Mouse (Mus musculus): Measurements from ENCODE around the gene Tnfrsf21.

The Tnfrsf21 gene

DNA sequence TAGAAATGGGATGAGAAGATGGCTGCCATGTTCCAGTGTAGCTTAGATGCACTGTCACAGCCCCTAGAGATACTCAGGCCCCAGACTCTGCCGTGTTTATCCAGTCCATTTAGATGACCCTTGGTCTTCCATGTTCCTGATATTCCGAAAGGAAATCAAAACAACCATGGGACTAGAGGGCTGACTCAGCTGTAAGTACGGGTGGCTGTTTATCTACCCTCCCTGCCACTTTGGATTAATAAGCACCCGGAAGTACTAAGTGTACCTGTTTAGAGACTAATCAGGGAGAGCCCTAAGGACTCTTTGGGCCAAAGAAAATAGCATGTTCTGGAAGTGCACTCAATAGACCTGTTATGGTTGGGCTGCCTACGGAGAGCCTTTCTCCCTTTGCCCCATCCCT, 64.9 kb downstream of the Tnfrsf21 start:
- DNase-seq, result no peak

DNA sequence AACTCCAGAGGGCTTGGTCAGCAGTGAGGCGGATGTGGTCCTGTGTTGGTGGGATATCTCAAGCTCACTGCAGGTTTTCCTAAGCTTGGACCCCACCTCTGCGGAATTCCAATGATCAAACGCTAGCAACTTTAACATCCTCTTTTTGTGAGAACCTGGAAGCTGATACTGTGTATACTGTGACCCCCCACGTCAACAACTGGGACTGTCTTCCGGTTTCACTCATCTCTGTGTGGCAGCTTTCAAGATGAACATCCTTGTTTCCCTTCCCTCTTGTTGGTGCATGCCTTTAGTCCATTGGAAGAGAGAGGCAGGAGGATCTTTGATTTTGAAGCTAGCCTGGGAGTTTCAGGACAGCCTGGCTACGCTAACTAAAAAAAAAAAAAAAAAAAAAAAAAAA, 73.1 kb downstream of the Tnfrsf21 start:
- no peak for DNase-seq

DNA sequence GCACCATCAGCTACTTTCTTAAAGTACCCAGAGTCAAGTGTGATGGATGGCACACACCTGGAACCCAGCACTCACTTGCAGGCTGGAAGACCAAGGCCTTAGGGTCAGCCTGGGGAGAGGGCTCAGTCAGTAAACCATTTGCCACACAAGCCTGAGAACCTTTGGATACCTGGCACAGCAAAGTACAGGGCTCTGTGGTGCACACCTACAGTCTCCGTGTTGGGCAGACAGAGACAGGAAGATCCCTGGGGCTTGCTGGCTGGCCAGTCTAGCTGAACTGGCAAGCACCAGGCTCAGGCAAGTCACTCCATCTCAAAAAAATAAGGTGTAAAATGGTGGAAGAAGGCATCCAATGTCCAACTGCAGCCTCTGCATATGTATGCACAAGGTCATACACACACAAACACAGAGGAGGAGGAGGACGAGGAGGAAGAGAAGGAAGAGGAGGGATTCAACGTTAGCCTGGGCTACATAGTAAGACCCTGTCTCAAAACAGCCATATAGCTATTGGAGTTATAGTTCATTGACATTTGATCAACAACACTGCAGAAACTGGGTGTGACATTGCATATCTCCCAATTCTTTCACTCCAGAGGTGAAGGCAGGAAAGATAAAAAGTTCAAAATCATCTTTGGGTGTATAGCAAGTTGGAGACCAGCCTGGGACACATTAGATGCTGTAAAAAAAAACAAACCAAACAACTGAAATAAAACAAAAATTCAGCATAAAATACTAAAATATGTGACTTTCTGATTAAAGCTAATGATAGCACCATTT, 74.8 kb downstream of the Tnfrsf21 start:
- no peak for DNase-seq

DNA sequence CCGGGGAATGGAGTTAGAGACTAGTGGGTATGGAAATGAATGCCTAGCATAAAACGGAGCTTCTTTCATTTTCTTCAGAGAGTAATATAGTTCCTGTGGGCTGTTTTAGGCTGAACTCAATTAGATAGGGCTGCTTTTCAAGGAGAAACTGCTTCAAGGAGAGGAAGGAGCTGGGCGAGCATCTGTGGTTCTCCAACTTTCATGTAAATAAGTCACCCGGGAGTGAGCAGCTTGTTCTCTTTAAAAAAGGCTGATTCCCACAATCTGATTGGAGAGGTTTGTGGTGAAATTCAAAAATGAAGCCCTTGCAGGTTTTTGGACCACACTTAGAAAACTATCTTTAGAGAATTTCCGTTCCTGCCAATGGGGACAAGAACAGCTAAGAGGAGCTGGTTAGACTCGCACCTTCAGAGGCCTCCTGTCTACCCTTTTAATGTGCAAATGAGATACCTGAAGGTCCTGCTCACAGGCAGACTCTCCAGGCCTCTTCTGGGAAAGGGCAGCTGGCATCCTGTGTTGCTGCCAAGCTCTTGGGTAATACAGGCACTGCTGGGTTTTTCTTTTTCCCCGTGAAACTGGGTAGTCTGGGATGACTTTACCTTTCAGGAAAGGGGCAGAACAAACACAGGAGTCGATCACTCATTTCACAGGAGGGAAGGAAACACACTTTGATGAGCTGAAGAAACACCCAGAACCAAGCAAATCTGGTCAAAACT, 76.1 kb downstream of the Tnfrsf21 start:
- DNase-seq, result no peak

DNA sequence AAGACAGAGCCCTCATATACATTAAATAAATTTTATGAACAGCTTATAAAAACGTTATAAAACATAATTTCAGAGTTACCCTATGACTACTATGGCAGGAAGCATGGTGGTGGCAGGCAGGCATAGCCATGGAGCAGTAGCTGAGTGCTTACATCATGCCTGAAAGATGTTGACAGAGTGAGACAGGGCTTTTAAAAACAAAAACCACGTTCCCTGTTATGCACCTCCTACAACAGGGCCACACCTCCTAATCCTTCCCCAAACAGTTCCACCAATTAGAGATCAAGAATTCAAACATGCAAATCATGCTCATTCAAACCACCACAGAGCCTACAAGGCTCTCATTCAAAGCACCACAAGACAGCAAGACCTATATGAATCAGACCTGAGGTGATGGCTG, 77.9 kb downstream of the Tnfrsf21 start:
- no peak for DNase-seq

DNA sequence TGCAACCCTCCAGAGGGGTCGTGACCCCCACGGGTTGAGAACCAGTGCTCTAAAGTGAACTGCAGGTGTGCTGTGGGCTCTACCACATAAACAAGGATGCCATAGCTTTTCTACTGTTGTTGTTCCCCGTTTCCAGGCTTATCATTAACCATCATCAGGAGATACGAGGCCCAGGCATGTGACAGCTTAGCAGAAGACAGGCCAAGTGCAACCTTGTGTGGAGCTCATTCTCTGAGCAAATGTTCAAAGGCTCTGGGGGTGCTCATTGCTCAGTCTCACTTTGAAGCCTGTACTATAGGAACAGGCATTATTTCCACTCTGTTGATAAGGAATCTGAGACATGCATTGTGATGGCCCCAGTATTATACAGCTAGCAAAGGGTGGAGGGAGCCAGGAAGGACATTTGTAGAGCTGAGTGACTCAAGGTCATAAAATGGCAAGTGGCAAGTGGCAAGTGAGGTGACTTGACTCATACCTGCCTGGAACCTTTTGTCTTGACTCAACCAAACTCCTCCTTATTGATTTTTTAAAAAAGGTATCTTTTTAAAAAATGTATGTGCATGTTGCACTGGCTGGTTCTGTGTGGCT, 80.8 kb downstream of the Tnfrsf21 start:
- no peak for DNase-seq

DNA sequence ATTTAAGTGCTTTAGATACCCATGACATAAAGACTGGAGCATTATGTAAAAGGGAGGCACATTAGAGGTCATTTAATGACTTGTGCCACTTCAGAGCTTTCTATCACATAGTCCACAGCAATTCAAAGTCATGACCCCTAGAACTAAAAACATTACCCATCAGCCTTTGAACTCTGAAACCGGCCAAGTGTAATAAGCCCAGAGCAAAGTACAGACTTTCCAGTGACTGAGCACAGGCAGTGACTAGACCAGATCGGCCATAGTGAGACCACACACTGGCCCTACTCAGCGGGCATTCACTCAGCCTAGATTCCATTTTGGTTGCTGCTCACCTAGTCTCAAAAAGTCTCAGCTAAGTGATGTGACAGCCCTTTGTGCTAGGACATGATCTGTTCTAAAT, 89.8 kb downstream of the Tnfrsf21 start:
- no peak for DNase-seq

DNA sequence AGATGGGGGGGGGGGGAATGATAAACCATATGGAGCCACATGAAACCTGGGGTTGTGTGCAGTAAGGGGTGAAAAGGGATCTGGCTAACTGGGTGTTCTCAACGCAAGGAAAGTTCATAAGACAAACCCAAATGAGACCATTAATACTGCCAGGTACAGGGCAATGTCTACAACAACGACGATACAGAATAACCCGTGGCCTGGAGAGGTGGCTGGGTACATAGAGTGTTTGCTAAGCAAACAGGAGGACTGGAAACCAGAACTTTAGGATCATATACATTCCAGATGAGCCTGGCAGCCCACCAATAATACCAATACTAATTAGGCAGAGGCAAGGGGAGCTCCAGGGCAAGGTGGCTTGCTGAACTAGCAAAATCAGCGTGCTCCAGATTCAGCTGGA, 91.0 kb downstream of the Tnfrsf21 start:
- DNase-seq, result no peak

DNA sequence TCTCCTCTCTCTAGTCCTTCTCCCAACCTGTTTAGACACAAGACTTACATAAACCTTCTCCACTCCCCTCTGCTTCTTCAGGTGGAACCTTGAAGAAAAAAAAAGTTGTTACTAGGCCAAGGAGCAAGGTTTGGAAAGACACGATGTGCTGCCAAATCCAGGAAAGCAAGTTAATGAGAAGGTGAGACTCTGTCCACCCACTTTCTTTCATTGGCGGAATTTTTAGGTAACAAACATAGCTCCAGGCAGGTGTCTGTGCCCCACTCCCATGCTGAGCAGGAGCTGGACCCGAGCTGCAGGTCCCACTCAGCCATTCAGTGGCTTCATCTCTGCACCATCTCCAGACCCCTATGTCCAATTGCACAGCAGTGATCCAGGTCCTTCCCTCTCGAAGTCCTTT, 93.1 kb downstream of the Tnfrsf21 start:
- DNase-seq, result no peak

DNA sequence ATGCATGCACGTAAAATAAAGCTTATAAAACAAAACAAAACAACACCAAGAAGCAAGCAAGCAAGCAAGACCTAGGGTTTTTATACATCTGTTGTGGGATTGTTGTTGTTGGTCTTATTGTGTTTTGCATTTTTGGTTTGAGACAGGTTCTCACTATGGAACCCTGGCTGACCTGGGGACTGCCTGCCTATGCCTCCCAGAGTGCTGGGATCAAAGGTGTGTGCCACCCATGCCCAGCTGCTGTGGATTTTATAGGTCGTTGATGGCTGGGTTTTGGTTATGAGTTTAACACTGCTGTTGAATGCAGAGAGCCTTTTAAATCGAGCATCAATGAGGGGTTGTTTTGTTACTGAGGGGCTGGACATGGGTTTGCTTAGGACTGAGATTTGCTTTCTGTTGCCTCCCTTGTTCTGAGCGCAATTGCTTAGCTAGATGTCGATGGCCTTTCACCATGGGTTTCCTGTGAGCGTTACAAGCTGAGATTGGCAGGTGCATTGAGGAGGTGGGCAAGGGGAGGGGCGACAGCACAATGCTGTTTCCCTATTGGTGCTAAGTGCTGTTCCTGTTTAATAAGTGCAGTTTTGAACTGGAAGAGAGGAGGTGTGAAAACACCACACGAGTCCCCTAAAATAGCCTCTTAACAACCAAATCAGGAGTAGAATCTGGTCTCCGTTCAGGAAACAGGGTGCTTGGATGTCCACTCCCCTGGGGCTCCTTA, 94.0 kb downstream of the Tnfrsf21 start:
- DNase-seq, result no peak

DNA sequence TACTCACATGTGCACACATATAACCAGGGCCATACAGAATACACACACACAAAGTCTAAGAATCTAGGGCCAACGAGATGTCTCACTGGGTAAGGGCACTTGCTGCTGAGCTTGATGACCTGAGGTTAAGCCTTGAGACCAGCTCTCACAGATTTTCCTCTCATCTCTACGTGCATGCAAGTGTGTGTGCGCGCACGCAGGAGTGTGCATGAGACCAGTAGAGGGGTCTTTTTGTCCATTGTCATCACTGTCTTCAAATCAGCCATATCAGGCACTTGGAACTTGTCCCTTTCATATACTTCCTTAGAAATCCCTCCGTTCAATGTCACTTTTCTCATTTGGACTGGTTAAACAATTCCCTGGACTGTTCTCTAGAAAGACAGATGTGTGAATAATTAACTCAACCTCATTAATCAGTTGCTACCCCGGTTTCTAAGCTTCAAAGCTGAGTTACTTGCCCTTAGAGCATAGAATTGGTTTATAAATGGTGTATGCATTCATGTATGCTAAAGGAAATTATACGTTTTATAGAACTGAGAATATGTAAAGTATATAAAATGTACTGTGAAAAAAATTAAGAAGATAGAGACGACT, 97.1 kb downstream of the Tnfrsf21 start:
- DNase-seq, result no peak

DNA sequence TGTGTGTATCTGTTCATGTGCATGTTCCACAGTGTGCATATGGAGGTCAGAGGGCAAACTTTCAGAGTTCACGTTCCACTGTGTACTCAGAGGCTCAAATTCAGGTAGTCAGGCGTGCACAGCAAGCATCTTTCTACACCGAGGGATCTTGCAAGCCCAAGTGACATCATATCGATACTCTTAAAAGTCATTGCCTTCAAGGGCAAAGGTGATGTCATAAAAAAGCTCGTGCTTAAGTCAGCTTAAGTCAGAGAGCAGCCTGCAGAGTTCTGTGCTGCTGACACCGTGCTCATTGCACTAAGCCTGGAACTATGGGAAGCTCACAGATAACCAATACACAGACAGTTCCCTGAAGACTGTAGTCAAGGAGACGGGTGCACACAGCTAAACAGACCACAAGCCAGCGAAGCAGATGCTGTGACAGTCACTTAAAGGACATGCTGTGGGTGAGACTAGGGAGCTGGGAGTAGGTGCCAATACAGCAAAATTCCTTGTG, 97.8 kb downstream of the Tnfrsf21 start:
- DNase-seq, result no peak

DNA sequence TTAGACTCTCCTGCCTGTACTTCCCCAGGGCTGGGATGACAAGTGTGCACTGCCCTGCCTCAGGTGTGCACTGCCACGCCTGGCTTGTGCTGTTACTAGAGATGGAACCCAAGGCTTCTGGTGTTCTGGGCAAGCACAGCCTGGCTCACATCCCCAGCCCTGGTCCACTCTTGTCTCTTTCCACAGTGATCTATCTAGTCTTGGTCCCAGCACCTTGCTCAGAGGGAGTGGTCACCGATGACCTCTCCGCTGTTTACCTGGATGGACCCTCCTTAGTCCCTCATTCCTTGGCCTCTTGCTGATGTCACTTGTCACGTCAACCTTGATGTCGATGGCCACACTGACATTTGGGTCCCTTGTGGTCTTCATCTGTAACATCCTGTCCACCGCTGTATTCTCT, 98.6 kb downstream of the Tnfrsf21 start:
- DNase-seq, result no peak

DNA sequence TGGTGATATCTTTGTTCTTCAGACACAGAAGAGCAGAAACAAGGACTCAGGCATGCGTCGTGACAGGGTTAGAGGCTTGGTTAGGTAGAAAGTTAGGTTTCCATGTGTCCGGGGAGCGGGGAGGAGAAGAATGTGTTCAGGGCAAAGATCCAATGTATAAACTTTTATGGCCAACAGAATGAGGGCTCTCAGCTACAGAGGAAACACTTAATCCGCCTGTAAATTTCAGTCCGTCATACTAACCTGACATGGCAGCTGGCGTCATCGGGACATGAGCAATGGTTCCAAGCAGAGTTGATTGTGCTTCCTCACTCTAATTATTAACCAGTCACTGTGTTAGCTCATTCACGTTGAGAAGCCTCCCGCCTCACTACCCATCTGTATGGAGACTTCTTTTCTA, 100.4 kb downstream of the Tnfrsf21 start:
- no peak for DNase-seq

DNA sequence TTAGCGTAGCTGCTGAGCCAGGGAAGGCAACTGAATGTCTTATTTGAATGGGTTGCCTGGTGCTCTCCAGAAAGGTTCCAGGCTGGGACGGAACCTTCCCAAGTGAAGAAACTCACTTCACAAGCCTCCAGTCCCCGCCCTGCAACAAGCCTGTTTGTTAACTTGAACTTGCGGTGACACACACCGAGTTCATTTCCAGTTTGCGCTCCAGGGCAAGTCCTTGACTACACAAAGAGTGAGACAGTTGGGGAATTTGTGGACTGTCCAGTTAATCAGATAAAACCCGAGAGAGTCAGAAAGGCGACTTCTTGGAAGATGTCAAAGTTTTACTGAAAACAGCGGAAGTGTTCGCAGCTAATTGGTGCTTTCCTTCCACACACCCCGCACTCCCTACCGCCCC, 103.1 kb downstream of the Tnfrsf21 start:
- DNase-seq, result no peak

DNA sequence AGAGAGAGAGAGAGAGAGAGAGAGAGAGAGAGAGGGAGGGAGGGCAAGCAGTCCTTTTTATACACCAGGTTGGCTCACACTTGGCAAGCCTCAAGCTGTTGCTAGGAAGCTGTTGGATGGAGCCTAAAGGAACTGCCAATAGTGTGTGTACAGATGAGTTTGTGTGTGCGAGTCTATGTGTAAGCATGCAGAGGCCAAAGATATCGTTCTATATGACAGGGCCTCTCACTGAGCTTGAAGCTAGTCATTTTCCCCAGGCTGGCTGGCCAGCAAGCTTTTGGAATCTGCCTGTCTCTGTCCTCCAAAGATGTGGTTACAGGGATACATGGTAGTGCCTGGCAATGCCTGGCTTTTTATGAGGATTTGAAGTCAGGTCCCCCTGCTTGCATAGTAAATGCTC, 104.7 kb downstream of the Tnfrsf21 start:
- no peak for DNase-seq

DNA sequence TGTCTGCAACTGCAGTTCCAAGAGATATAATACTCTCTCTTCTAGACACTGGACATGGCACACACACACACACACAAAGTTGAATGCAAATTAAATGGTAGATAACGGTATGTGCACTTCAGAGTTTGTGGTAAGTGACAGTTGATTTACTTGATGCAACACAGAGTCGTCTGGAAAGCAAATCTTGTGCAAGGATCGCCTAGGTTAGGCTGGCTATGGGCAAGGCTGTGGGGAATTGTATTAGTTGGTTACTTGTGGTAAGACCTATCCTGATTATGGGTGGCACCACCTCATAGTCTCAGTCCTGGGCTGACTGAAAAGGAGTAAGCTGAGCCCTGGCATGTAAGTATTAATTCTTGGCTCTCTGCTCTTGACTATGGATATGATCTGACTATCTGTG, 112.0 kb downstream of the Tnfrsf21 start:
- no peak for DNase-seq

DNA sequence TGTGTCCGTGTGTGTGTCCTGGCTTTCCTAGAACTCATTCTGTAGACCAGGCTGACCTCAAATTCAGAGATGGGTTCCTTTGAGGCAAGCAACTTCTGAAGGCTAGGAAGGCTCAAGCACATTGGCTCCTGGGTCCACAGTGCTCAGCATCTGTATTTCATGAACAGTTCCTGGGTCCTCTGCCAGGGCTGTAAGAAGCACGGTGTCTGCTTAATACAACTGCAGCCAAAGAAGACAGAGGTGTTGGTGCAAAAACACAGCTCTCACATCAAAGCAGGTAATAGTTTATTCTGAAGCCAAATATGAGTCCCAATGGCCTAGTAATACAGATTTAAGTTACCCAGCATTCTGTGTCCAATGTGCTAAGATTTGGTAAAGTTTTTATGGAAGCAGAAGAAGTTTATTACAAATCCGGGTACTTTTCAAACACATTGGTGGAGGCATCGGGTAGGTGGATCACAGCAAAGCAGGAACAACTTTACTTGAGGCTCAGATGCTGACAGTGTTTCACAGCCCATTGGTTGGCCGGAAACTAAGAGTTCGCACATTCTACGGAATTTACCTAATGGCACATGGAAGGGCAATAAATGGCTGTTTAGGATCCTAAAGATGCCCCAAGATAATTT, 112.7 kb downstream of the Tnfrsf21 start:
- no peak for DNase-seq

DNA sequence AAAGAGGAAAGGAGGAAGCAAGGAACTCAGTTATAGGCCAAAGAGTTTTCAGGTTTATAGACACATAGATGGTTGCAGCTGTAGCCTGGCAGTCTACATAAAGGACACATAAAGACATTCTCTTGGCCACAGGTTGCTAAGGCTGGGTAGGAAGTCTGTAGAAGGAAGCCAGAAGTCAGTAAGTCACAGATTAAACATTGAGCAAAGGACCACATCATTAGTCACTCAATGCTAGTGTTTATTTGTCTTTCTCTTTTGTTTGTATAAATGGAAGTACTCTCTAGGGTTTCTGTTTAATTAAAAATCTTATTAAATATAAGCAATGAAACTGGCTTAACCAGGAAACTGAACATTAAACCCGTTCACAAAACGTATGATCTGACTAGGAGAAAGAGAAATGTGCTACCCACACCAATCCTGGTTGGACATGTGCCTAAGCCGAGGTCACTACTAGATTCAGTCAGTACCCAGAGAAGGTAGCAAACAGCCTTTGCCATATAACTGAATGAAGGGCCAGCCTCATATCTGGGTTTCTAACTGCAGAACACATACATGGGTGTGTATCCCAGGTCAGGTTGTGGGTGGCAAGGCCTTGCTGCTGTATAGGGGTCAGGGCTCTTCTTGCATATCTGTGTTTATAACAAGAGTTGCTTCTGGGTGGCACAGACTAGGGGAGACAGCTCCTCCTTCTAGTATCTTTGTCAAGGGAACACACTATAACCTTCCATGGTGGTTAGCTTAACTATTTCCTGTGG, 113.9 kb downstream of the Tnfrsf21 start:
- DNase-seq, result no peak

DNA sequence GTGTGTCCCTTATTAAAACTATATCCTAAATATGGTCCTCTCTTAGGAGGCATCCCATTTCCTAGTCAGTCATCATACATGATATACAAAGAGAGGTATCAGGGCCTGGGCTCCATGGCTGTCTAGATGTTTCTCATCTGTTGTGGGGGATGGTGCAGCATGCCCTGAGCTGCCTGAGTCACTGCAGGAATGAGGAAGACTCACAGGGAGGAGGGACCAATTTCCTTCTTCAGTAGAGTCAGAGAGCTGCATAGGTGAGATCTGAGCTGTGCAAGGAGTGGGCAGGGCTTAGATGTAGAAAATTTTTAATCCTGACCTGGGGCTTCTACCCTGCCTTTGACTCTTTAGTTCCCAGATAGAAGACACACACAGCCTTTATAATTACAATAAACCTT, 114.5 kb downstream of the Tnfrsf21 start:
- DNase-seq, result no peak

DNA sequence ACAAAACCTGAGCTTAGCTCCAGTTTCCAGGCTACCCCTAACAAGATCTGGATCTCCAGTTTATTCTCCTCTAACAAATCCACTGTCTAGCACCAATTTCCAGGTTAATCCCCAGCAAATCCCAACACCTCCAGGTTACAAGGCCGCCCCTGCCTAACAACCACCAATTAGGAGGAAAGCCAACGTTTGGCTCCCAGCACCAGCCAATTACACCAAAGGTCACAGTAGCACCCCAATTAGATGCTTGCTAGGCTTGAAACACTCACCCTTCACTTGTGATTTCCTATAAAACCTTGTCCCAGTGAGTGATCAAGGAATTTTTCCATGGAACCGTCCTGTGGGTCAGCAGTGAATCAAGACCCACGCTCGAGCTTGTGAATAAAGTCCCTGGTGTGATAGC, 116.1 kb downstream of the Tnfrsf21 start:
- DNase-seq, result no peak

DNA sequence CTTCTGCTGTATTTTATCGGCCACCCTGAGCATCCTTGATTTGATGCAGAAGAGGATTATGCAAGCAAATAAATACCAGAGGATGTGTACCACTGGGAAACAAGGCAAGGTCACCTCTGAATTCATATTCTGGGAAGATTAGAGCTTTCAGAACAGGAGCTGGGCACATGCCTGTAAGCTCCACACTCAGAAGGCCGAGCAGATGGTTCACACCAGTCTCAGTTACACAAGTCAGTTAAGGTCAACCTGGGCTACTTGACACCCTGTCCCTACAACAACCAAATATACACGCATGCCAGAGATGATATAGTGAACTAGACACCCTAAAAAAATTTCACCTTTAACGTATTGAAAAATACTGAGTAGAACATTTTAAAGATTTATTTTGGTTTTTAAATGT, 116.8 kb downstream of the Tnfrsf21 start:
- no peak for DNase-seq

All from thymus, postnatal 36 days (tissue).